Mouse (Mus musculus) heart, adult 18-20 months (tissue): ENCODE results near the gene Asmt. TPM values are rescaled to one million over a fixed set of nuclear protein-coding genes. Genes with fewer than 3 reads are reported as not detected.

Source experiments
- DNase-seq, 2 experiments: peaks; one replicate each; pipeline ENCODE4 v3.0.0; 2021 to 2022; ENCODE audit warnings: mixed read lengths in 1 of 2
- long read RNA-seq, 2 experiments: library from polyadenylated mRNA; stranded (forward); transcript quantifications; one replicate each; pipeline ENCODE4 v2.0.0; 2021
- total RNA-seq, 2 experiments: library from RNA; stranded (reverse); gene quantifications; 2 replicates each; pipeline ENCODE4 v1.2.3; 2021

The Asmt gene
- not detected for total RNA-seq
- long read RNA-seq, experiment 1, result 0 reads
- long read RNA-seq, experiment 2, result 0 reads

DNA sequence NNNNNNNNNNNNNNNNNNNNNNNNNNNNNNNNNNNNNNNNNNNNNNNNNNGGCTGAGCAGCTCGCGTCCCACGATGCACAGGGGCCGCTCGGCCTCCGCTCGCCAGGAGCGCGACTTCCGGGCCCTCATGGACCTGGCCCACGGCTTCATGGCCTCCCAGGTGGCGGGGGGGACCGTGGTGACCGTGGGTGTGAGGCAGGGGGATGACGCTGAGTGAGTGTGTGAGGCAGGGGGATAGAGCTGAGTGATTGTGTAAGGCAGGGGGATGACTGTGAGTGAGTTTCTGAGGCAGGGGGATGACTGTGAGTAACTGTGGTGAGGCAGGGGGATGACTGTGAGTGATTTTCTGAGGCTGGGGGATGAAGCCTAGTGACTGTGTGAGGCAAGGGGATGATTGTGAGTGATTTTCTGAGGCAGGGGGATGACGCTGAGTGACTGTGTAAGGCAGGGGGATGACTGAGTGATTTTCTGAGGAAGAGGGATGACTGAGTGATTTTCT, at the start of gene Asmt:
Asmt (plus strand) TSS at position 51 of the 499 bp plus-strand sequence.
- no peak for DNase-seq

DNA sequence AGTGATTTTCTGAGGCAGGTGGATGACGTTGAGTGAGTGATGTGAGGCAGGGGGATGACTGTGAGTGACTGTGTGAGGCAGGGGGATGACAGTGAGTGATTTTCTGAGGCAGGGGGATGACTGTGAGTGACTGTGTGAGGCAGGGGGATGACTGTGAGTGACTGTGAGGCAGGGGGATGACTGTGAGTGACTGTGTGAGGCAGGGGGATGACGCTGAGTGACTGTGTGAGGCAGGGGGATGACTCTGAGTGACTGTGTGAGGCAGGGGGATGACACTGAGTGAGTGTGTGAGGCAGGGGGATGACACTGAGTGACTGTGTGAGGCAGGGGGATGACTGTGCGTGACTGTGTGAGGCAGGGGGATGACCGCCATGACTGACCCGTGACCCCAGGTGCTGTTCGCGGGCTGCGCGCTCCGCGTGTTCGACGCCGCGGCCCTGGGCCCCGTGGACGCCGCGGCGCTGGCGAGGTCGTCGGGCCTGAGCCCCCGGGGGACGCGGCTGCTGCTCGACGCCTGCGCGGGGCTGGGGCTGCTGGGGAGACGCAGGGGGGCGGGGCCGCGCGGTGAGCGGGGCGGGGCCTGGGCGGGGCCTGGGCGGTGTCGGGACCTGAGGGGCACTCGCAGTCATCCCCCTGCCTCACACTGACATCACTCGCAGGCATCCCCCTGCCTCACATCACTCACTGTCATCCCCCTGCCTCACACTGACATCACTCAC, 948 bp downstream of the Asmt start:
- no peak for DNase-seq

DNA sequence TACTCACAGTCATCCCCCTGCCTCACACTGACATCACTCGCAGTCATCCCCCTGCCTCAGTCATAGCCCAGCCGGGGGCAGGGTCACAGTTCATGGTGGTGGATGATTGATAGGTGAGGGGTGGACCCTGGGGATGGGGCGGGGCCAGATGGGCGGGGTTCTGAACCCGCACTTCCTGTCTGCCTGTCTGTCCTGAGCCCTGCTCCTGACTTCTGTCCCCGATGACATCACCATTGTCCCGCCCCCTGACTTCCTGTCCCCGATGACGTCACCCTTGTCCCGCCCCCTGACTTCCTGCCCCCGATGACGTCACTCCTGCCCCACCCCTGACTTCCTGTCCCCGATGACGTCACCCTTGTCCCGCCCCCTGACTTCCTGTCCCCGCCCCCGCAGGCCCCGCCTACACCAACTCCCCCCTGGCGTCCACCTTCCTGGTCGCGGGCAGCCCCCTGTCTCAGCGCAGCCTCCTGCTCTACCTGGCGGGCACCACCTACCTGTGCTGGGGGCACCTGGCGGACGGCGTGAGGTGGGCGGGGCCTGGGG, 1.9 kb downstream of the Asmt start:
- DNase-seq, result no peak

DNA sequence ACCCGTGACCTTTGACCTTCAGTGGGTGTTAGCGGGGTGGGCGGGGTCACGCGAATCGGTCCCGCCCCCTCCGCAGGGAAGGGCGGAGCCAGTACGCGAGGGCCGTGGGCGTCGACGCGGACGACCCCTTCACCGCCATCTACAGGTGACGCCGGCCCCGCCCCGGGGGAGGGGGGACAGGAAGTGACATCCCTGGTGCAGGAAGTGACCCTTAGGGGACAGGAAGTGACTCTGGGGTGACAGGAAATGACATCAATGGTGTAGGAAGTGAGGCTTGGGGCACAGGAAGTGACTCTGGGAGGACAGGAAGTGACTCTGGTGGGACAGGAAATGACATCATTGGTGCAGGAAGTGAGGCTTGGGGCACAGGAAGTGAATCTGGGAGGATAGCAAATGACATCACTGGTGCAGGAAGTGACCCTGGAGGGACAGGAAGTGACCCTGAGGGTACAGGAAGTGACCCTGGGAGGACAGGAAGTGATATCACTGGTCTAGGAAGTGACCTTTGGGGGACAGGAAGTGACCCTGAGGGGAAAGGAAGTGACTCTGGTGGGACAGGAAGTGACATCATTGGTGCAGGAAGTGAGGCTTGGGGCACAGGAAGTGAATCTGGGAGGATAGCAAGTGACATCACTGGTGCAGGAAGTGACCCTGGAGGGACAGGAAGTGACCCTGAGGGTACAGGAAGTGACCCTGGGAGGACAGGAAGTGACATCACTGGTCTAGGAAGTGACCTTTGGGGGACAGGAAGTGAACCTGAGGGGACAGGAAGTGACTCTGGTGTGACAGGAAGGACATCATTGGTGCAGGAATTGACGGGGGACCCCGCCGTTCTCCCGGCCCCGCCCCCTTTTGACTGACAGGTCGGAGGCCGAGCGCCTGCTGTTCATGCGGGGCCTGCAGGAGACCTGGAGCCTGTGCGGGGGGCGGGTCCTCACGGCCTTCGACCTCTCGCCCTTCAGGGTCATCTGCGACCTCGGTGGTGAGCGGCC, 2.7 kb downstream of the Asmt start:
- DNase-seq, result no peak

DNA sequence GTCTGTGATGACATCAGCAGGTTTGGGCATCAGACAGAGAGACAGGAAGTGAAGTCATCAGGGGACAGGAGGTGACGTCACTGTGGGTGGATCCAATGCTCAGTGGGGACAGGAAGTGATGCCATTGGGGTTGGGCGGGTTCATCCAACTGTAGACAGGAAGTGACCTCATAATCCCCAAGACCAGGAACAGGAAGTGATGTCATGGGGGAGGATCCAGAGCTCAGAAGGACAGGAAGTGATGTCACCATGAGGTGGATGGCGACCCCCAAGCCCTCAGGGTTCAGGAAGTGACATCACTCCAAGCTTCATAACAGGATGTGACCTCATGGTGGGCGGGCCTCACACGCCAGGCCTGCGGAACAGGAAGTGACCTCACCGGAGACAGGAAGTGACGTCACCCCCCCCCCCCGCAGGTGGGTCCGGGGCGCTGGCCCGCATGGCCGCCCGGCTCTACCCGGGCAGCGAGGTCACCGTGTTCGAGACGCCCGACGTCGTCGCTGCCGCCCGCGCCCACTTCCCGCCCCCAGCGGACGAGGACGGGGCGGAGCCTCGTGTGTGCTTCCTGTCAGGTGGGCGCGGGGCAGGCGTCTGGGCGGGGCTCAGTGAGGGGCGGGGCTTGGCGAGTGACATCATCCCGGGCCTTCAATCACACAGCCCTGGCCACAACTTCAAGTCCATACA, 3.6 kb downstream of the Asmt start:
- no peak for DNase-seq

DNA sequence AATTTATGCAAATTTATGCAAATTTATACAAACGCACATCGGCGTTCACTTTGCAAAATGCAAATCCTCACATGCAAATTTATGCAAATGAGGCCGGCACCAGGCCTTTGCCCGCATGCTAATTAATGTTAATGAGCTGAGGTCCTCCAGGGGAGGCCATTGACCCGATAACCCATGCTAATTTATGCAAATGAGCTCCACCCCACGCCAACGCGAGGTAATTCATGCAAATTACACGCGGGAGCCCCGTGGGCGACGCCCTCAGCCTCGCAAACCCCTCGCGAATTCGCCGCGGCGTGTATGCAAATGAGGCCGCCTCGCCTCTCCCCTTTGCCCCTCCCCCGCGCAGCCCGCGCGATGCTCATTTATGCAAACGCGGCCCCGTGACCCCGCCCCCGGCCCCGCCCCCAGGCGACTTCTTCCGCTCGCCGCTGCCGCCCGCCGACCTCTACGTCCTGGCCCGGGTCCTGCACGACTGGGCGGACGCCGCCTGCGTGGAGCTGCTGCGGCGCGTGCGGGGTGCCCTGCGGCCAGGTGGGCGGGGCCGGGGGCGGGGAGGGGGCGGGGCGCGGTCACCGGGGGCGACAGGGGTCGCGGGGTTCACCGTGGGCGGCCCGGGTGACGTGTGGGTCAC, 4.3 kb downstream of the Asmt start:
- DNase-seq, result no peak

DNA sequence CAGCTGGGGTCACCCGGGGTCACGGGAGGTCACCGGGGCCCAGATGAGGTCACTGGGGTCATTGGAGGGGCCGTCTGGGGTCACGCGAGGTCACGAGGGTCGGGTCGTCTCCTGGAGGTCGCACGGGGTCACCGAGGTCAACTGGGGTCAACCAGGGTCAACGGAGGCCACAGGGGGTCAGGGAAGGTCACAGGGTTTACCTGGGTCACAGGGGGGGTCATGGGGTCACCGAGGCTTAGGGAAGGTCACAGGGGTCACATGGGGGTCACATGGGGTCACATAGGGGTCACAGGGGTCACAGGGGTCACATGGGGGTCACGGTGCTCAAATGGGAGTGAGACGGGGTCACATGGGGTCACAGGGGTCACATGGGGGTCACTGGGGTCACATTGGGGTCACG, 4.8 kb downstream of the Asmt start:
- no peak for DNase-seq

DNA sequence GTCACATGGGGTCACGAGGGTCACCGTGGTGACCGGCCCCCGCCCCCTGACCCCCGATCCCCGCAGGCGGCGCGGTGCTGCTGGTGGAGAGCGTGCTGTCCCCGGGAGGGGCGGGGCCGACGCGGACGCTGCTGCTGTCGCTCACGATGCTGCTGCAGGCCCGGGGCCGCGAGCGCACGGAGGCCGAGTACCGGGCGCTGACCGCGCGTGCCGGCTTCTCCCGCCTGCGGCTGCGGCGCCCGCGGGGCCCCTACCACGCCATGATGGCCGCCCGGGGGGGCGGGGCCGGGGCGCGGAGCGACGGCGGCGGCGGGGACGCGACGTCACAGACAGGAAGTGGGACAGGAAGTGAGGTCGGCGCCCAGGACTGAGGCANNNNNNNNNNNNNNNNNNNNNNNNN, 5.2 kb downstream of the Asmt start:
- DNase-seq, result no peak
